In the genomic region with DNA sequence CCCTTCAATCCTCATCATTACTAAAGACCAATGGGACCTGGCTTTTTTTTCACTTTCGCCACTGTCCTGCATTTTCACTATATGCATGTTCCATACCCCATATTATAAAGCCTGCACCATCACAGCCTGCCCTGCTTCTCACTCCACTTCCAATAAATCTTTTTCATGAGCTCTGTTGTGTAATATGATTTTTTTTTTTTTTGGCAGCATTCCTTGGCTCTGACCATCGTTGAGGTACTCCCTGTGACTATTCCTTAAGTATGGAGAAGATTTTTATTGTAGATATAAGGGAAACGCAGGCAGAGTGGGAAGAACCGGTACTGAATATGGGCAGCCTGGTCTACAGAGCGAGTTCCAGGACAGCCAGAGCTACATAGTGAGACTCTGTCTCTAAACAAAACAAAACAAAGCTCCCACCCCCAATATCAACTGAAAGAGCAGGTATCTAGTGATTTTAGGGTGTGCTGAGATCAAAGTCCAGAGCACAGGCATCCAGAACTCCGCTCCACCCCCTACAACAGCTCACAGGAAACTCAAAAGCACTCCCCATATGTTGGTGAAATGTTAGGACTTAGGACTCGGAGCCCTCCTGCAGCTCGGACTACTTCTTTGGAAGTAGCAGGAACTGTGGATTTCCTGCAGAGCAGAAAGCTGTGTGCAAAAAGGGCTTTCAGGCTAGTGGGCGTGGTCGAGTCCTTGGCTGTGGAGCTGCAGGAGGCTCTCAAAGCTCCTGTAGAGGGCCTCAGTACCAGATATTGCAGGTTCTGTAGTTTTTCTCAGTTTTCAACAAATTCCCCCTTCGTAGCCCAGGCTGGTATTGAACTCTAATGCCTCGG, we compare ENCODE assay signal across 1 mouse cellular context.
TF ChIP-seq lines count a peak whose summit lies in the region.

No protein-coding gene starts in this region.

TF ChIP-seq in myocyte, 11 proteins besides CTCF, POLR2A, EP300 and RAD21:
- TF ChIP-seq TCF12 (IDR thresholded peaks at IDR 0.05; ENCODE audit: insufficient read depth, poor library complexity, severe bottlenecking) (no peak), MYOG (IDR thresholded peaks at IDR 0.05; ENCODE audit: control insufficient read depth in 1 of 3, insufficient read depth in 1 of 3, insufficient read length in 2 of 3, low read depth in 2 of 3) (no peak), USF1 (IDR thresholded peaks at IDR 0.05; ENCODE audit: low read depth) (no peak), POLR2AphosphoS2 (IDR thresholded peaks at IDR 0.05; ENCODE audit: insufficient read length, low read depth) (no peak), TCF3 (IDR thresholded peaks at IDR 0.05; ENCODE audit: insufficient read length, low read depth) (no peak), CEBPB (IDR thresholded peaks at IDR 0.05; ENCODE audit: insufficient read depth, poor library complexity, severe bottlenecking) (no peak), SRF (IDR thresholded peaks at IDR 0.05; ENCODE audit: control insufficient read depth, insufficient read length, low read depth) (no peak), E2F4 (IDR thresholded peaks at IDR 0.05; ENCODE audit: insufficient read depth) (no peak), MYOD1 (IDR thresholded peaks at IDR 0.05; ENCODE audit: control insufficient read depth in 1 of 3, insufficient read length in 2 of 3, low read depth in 2 of 3) (no peak), REST (IDR thresholded peaks at IDR 0.05; ENCODE audit: insufficient read depth, insufficient read length) (no peak), MAX (IDR thresholded peaks at IDR 0.05; ENCODE audit: low read depth) (no peak)
